Mouse (Mus musculus) E14TG2a.4 (cell line): ENCODE results near the gene Pigr.

Source experiments
- CTCF ChIP-seq: conservative IDR thresholded peaks from 2 replicates; pipeline ENCODE4 v1.5.1; 2014; ENCODE audit warnings: low read length
- POU5F1 ChIP-seq: IDR thresholded peaks from 2 replicates; pipeline ENCODE4 v1.6.1; 2014; ENCODE audit warnings: low read length, borderline replicate concordance

DNA sequence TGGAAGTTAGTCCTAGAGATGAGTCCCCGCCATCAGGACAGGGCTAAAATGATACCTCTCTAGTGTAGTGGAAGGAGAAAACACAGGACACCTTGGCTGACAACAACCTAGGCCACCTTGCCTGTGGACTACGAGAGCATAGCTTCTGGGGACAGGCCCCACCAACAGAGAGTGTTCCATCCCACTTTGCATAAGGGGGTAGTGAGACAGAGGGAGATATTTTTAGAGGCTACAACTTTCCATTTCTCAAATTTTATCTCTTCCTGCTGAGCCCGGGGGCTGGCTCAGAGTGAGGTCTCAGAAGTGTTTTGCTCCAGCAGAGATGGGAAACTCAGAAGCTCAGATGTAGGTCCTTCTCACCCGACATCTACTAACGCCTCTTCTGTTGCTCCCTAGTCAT is 23.9 kb downstream of the Pigr start:
- no peak for TF ChIP-seq CTCF
- no peak for TF ChIP-seq POU5F1
